Mouse (Mus musculus): ENCODE results near the gene Zc2hc1c.

DNA sequence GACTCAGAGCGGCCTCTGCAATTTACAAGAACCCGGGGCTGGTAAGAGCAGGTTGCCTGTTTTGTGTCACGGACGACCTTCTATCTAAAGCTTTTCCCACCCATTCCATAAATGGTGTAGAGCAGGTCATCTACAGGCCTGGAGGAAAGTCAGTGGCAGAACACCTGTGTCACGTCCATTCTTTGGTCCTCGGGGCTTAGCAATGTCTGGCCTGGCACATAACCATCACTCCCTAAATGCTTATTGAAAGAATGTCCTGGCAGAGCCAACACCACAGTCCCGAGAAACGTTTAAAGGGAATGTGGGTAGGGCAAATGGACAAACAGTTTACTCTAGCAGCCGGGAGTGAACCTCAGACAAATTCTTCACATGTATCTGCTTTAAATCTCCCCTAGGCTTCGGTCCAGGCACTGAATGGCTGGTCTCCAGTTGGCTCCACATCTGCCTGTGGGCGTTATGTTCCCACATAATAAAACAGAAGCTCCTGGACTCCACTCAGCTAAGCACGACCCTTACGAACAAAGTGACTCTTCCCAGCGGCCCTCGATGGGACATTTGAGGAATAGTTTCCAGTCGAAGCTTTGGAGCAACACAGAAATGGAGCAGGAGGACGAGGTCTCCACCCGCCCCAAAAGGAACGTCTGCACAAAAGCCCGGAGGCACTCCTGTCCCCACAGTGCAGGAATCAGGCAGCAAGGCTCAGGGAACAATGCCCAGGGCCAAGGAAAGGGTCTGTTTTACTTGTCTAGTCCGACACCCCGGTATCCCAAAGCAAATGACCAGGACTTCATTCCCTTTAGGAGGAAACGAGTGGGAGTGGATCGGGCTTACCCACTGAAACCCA, 988 bp downstream of the Zc2hc1c start:
- TF ChIP-seq CTCF (IDR thresholded peaks at IDR 0.05; ENCODE audit: low read depth, low read length) (no peak), POLR2A (IDR thresholded peaks at IDR 0.05; ENCODE audit: insufficient read depth, low read length) (no peak), EP300 (IDR thresholded peaks at IDR 0.05; ENCODE audit: insufficient read depth, low read depth, low read length) (no peak)
